Mouse (Mus musculus): Measurements from ENCODE around the gene Adgra3. TPM values are rescaled to one million over a fixed set of nuclear protein-coding genes. Genes with fewer than 3 reads are reported as not detected.

The Adgra3 gene
- polyA plus RNA-seq (2017; shearing (Covaris generic)), result 0.23 TPM

GRCm38 (mm10) chr5:50058421-50059286 is at the start of gene Adgra3:
Adgra3 (minus strand) TSS chr5:50059006.

Measured in effector memory CD4-positive, alpha-beta T cell, adult 7 months (primary cell).